Mouse (Mus musculus): ENCODE results near the gene Gzmb. TPM values are rescaled to one million over a fixed set of nuclear protein-coding genes. Genes with fewer than 3 reads are reported as not detected.

The Gzmb gene
- polyA plus RNA-seq, 1 experiment = not detected

GRCm38 (mm10) chr14:56266109-56266508 is 4.0 kb upstream of the Gzmb start:
- H3K4me1 ChIP-seq (ENCODE audit: control insufficient read depth, insufficient read depth, low read length) = no peaks in the 10 kb centered on the region
- H3K27me3 ChIP-seq (ENCODE audit: control insufficient read depth, insufficient read depth, low read length) = no peaks in the 10 kb centered on the region
- TF ChIP-seq CTCF (IDR thresholded peaks at IDR 0.05; ENCODE audit: control insufficient read depth, insufficient read depth, insufficient replicate concordance, low read depth, low read length) = no peak
- TF ChIP-seq POLR2A (IDR thresholded peaks at IDR 0.05; ENCODE audit: control insufficient read depth, low read depth, low read length) = no peak
- H3K27ac ChIP-seq (ENCODE audit: control insufficient read depth, insufficient read depth, low read depth, low read length) = no peak overlapping the region
- no peaks in the 10 kb centered on the region for H3K36me3 ChIP-seq (ENCODE audit: control insufficient read depth, insufficient read depth, low read length)
- no peak overlapping the region for H3K4me3 ChIP-seq (ENCODE audit: control insufficient read depth, low read depth, low read length)

DNA sequence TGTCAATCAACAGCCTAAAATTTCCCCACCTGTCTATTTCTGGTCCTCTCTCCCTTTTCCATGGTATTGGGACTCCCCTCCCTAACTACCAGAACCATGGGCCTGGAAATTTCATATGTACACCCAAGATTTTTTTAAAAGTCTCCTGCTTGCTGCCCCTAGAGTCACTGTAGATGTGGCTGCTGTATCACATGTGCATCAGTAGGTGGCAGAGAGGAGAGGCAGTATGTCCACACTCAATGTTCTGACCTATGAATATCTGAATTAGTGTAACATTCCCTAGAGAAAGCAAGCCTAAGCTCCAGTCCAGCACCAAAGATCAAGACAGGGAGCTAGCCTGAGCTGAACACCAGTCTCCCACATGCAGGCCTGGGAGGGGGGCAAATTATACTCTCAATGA is 21.7 kb downstream of the Gzmb start:
- Histone ChIP-seq H3K27ac (ENCODE audit: control insufficient read depth, insufficient read depth, low read depth, low read length) (no peak overlapping the region), H3K36me3 (ENCODE audit: control insufficient read depth, insufficient read depth, low read length) (no peaks in the 10 kb centered on the region), H3K4me1 (ENCODE audit: control insufficient read depth, insufficient read depth, low read length) (no peaks in the 10 kb centered on the region), H3K4me3 (ENCODE audit: control insufficient read depth, low read depth, low read length) (no peak overlapping the region), H3K27me3 (ENCODE audit: control insufficient read depth, insufficient read depth, low read length) (no peaks in the 10 kb centered on the region)
- TF ChIP-seq CTCF (IDR thresholded peaks at IDR 0.05; ENCODE audit: control insufficient read depth, insufficient read depth, insufficient replicate concordance, low read depth, low read length) (no peak), POLR2A (IDR thresholded peaks at IDR 0.05; ENCODE audit: control insufficient read depth, low read depth, low read length) (no peak)

GRCm38 (mm10) chr14:56234556-56234955 is 27.5 kb downstream of the Gzmb start, which contains the start of gene Gzmc:
Gene Gzmc, minus strand, starts transcription at chr14:56234656.
- Histone ChIP-seq H3K4me1 (ENCODE audit: control insufficient read depth, insufficient read depth, low read length) (no peaks in the 10 kb centered on the region), H3K36me3 (ENCODE audit: control insufficient read depth, insufficient read depth, low read length) (no peaks in the 10 kb centered on the region), H3K27me3 (ENCODE audit: control insufficient read depth, insufficient read depth, low read length) (no peaks in the 10 kb centered on the region), H3K27ac (ENCODE audit: control insufficient read depth, insufficient read depth, low read depth, low read length) (no peak within 1 kb of the TSS), H3K4me3 (ENCODE audit: control insufficient read depth, low read depth, low read length) (no peak within 1 kb of the TSS)
- no peak for TF ChIP-seq CTCF (IDR thresholded peaks at IDR 0.05; ENCODE audit: control insufficient read depth, insufficient read depth, insufficient replicate concordance, low read depth, low read length)
- no peak for TF ChIP-seq POLR2A (IDR thresholded peaks at IDR 0.05; ENCODE audit: control insufficient read depth, low read depth, low read length)

DNA sequence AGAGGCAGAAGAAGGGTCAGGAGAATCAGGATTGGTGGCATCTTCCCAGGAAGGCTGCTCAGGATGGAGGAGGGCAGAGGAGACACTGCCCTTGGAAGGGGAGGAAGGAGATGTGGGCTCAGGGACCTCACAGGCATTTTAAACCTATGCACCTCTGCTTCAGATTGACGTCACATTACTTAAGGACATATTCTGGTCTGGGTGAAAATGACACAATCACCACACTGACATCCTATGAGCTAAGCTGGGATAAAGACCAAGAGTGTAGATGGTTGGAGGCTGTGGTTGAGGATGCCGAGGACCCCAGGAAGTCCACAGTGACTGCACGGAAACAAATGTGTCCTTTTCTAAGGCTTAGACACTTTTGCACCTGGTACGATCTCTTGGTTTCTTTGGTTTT is 50.7 kb downstream of the Gzmb start, which contains the start of gene Gzmf:
TSS of gene Gzmf (minus strand) at position 101 of the 400 bp plus-strand sequence.
- Histone ChIP-seq H3K27ac (ENCODE audit: control insufficient read depth, insufficient read depth, low read depth, low read length) (no peak within 1 kb of the TSS), H3K36me3 (ENCODE audit: control insufficient read depth, insufficient read depth, low read length) (no peaks in the 10 kb centered on the region), H3K4me1 (ENCODE audit: control insufficient read depth, insufficient read depth, low read length) (no peaks in the 10 kb centered on the region), H3K4me3 (ENCODE audit: control insufficient read depth, low read depth, low read length) (no peak within 1 kb of the TSS), H3K27me3 (ENCODE audit: control insufficient read depth, insufficient read depth, low read length) (no peaks in the 10 kb centered on the region)
- TF ChIP-seq POLR2A (IDR thresholded peaks at IDR 0.05; ENCODE audit: control insufficient read depth, low read depth, low read length) = no peak
- no peak for TF ChIP-seq CTCF (IDR thresholded peaks at IDR 0.05; ENCODE audit: control insufficient read depth, insufficient read depth, insufficient replicate concordance, low read depth, low read length)

Other genes with a start within 250 kb of the Gzmb start
- gene Mcpt1, start 244.3 kb downstream of the Gzmb start, polyA plus RNA-seq (2012; rRNA removed) = not detected in 2 replicates
- not detected in 2 replicates for gene Mcpt9, start 231.8 kb downstream of the Gzmb start, polyA plus RNA-seq (2012; rRNA removed)
- gene Mcpt2, start 220.2 kb downstream of the Gzmb start, polyA plus RNA-seq (2012; rRNA removed) = not detected in 2 replicates
- 0.16 TPM in 1 of 2 replicates, not detected in the other for gene Mcpt4, start 199.9 kb downstream of the Gzmb start, polyA plus RNA-seq (2012; rRNA removed)
- not detected in 2 replicates for gene Mcpt8, start 177.0 kb downstream of the Gzmb start, polyA plus RNA-seq (2012; rRNA removed)
- not detected in 2 replicates for gene Ctsg, start 159.7 kb downstream of the Gzmb start, polyA plus RNA-seq (2012; rRNA removed)
- not detected in 2 replicates for gene Gzme, start 141.6 kb downstream of the Gzmb start, polyA plus RNA-seq (2012; rRNA removed)
- not detected in 2 replicates for gene Gzmd, start 129.7 kb downstream of the Gzmb start, polyA plus RNA-seq (2012; rRNA removed)
- gene Gzmg, start 102.7 kb downstream of the Gzmb start, polyA plus RNA-seq (2012; rRNA removed) = not detected in 2 replicates
- gene Gzmn, start 87.7 kb downstream of the Gzmb start, polyA plus RNA-seq (2012; rRNA removed) = 49.9 and 57.5 TPM in 2 replicates
- gene Gzmf, start 50.8 kb downstream of the Gzmb start, polyA plus RNA-seq (2012; rRNA removed) = not detected in 2 replicates
- not detected in 2 replicates for gene Gzmc, start 27.6 kb downstream of the Gzmb start, polyA plus RNA-seq (2012; rRNA removed)
- 0.09 and 0.12 TPM in 2 replicates for gene Atp12a, start 102.8 kb upstream of the Gzmb start, polyA plus RNA-seq (2012; rRNA removed)
- 39.2 and 51.0 TPM in 2 replicates for gene Rnf17, start 140.3 kb upstream of the Gzmb start, polyA plus RNA-seq (2012; rRNA removed)